Mouse (Mus musculus): Measurements from ENCODE around the gene Rita1.

The Rita1 gene

GRCm38 (mm10) chr5:120627515-120628300 is 15.3 kb upstream of the Rita1 start:
- DNase-seq = no peak

GRCm38 (mm10) chr5:120626399-120626798 is 14.0 kb upstream of the Rita1 start:
- peak; percentile 74 for DNase-seq

- no peak for DNase-seq
These were observed 12.0 kb upstream of the Rita1 start for GRCm38 (mm10) chr5:120624427-120624826.

GRCm38 (mm10) chr5:120622198-120622851 is 9.9 kb upstream of the Rita1 start:
- peak; percentile 48 for DNase-seq

- DNase-seq = no peak
These were observed 9.4 kb upstream of the Rita1 start for GRCm38 (mm10) chr5:120621846-120622197.

- peak; percentile 88 for DNase-seq
These were observed 8.8 kb upstream of the Rita1 start for GRCm38 (mm10) chr5:120621078-120621765.

- DNase-seq = peak; percentile 96
These were observed 8.1 kb upstream of the Rita1 start for GRCm38 (mm10) chr5:120620375-120621077.

GRCm38 (mm10) chr5:120619201-120619600 is 6.8 kb upstream of the Rita1 start:
- DNase-seq = peak; percentile 95

- peak; percentile 32 for DNase-seq
These were observed 6.4 kb upstream of the Rita1 start for GRCm38 (mm10) chr5:120618778-120619177.

GRCm38 (mm10) chr5:120615903-120616302 is 3.5 kb upstream of the Rita1 start:
- peak; percentile 75 for DNase-seq

- DNase-seq = peak; percentile 100
These were observed 624 bp upstream of the Rita1 start for GRCm38 (mm10) chr5:120612822-120613604.

GRCm38 (mm10) chr5:120611416-120611815 is 973 bp downstream of the Rita1 start:
- peak; percentile 33 for DNase-seq

- no peak for DNase-seq
These were observed 1.5 kb downstream of the Rita1 start for GRCm38 (mm10) chr5:120610906-120611305.

GRCm38 (mm10) chr5:120609246-120609775 is 3.1 kb downstream of the Rita1 start:
- DNase-seq = no peak

- no peak for DNase-seq
These were observed 5.1 kb downstream of the Rita1 start for GRCm38 (mm10) chr5:120607335-120607734.

GRCm38 (mm10) chr5:120606590-120607200 is 5.7 kb downstream of the Rita1 start:
- DNase-seq = no peak

- DNase-seq = peak; percentile 93
These were observed 6.7 kb downstream of the Rita1 start for GRCm38 (mm10) chr5:120605688-120606087.

GRCm38 (mm10) chr5:120605241-120605661 is 7.1 kb downstream of the Rita1 start:
- peak; percentile 25 for DNase-seq

- DNase-seq = peak; percentile 96
These were observed 7.5 kb downstream of the Rita1 start for GRCm38 (mm10) chr5:120604839-120605238.

GRCm38 (mm10) chr5:120603515-120603914 is 8.9 kb downstream of the Rita1 start:
- no peak for DNase-seq

GRCm38 (mm10) chr5:120602210-120602609 is 10.2 kb downstream of the Rita1 start:
- DNase-seq = no peak

All from thymus, postnatal 4 days (tissue).